Mouse (Mus musculus) heart, embryonic 13.5 days (tissue): ENCODE data around the gene Rbfox1. TPM values are rescaled to one million over a fixed set of nuclear protein-coding genes. Genes with fewer than 3 reads are reported as not detected.
A peak's percentile ranks its signal among the peaks of the same experiment; 100 is the strongest.

Source experiments
- ATAC-seq: fragments of 200-750 bp; cut with Nextera tagmentation; 2 replicates; pipeline ENCODE4 v1.8.0; 2017; ENCODE audit warnings: moderate TSS enrichment; ENCODE audit not compliant: insufficient number of reproducible peaks, low FRiP score, low TSS enrichment; ENCODE audit errors: extremely low read depth
- H3K27ac ChIP-seq: fragments of 300-500 bp; sonication (generic); replicated peaks from 2 replicates; pipeline ENCODE4 v1.5.1; 2015; ENCODE audit warnings: moderate library complexity, mild to moderate bottlenecking, inconsistent platforms
- H3K27me3 ChIP-seq: fragments of 300-500 bp; sonication (generic); replicated peaks from 2 replicates; pipeline ENCODE4 v1.6.1; 2015; ENCODE audit warnings: mild to moderate bottlenecking, inconsistent platforms
- H3K36me3 ChIP-seq: fragments of 300-500 bp; sonication (generic); 2 replicates; pipeline ENCODE4 v1.6.1; 2015; ENCODE audit warnings: mild to moderate bottlenecking, inconsistent platforms
- H3K4me1 ChIP-seq: fragments of 300-500 bp; sonication (generic); 2 replicates; pipeline ENCODE4 v1.6.1; 2015; ENCODE audit warnings: inconsistent platforms
- H3K4me2 ChIP-seq: fragments of 300-500 bp; sonication (generic); 2 replicates; pipeline ENCODE4 v1.6.1; 2015; ENCODE audit warnings: inconsistent platforms, mild to moderate bottlenecking, moderate library complexity
- H3K4me3 ChIP-seq: fragments of 300-500 bp; sonication (generic); 2 replicates; pipeline ENCODE4 v1.5.1; 2015; ENCODE audit warnings: moderate library complexity, mild to moderate bottlenecking, inconsistent platforms
- H3K9ac ChIP-seq: fragments of 300-500 bp; sonication (generic); 2 replicates; pipeline ENCODE4 v1.6.1; 2015; ENCODE audit warnings: inconsistent platforms, mild to moderate bottlenecking, moderate library complexity
- H3K9me3 ChIP-seq: fragments of 300-500 bp; sonication (generic); 2 replicates; pipeline ENCODE4 v1.6.1; 2016; ENCODE audit warnings: inconsistent platforms
- WGBS: fragments of 180-500 bp; shearing (Covaris S2); methylation state at CpG from one replicate; pipeline ENCODE4 v1.1.7; 2015; ENCODE audit warnings: mixed read lengths; 5-methylcytosine and 5-hydroxymethylcytosine counted together
- polyA plus RNA-seq: library from polyadenylated mRNA; unstranded; fragments of >200 nt; fragmentation: Nextera tagmentation; extraction: Ambion mirVana; gene quantifications from 2 replicates; pipeline ENCODE4 v1.2.1, GENCODE M21; 2015

The Rbfox1 gene
- polyA plus RNA-seq, 1 experiment from 2014 or later = 2.8 TPM

DNA sequence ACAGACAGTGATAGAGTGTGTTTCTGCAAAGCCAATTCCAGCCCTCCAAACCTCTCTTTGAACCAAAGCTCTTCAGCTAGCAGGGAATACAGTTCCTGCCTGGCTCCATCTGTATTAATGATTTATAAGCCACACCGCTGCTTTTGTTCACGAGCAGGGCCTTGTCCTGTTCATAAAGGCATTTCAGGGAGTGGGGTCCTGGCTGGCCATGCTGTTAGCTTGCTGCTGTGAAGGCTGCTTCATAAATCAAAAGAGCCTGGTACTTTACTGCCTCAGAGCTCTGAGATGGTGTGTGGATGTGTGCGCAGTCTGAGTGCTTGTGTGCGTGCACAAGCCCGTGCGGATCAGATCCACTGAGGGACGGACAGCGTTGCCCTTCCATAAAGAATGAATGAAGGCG, 1165.8 kb downstream of the Rbfox1 start:
- no peak for ATAC-seq
- 80% methylated on average over 9 of the region's 9 CpGs for WGBS

GRCm38 (mm10) chr16:7051991-7052390, 1166.8 kb downstream of the Rbfox1 start:
- no peak overlapping the region for H3K4me3 ChIP-seq
- H3K27ac ChIP-seq = peak overlapping the region; percentile 20; the same call in 1 of the 2 replicates
- no peak overlapping the region for H3K9ac ChIP-seq
- H3K4me1 ChIP-seq = peaks cover 11% of the 10 kb centered on the region
- 70% methylated on average over 9 of the region's 9 CpGs for WGBS
- ATAC-seq = no peak
- H3K4me2 ChIP-seq = no peak overlapping the region
- no peaks in the 10 kb centered on the region for H3K9me3 ChIP-seq
- H3K27me3 ChIP-seq = no peaks in the 10 kb centered on the region; the same call in 1 of the 2 replicates
- H3K36me3 ChIP-seq = no peaks in the 10 kb centered on the region

More for the DNA sequence above, 1165.8 kb downstream of the Rbfox1 start:
- no peaks in the 10 kb centered on the region for H3K36me3 ChIP-seq
- no peak overlapping the region for H3K27ac ChIP-seq
- H3K4me3 ChIP-seq = no peak overlapping the region
- H3K9me3 ChIP-seq = no peaks in the 10 kb centered on the region
- peaks cover 1% of the 10 kb centered on the region; the same call in 1 of the 2 replicates for H3K27me3 ChIP-seq
- peaks cover 11% of the 10 kb centered on the region for H3K4me1 ChIP-seq
- no peak overlapping the region for H3K9ac ChIP-seq
- no peak overlapping the region for H3K4me2 ChIP-seq

GRCm38 (mm10) chr16:7052408-7052807, 1167.3 kb downstream of the Rbfox1 start:
- no peak overlapping the region for H3K4me2 ChIP-seq
- no peak overlapping the region for H3K4me3 ChIP-seq
- no peak overlapping the region for H3K9ac ChIP-seq
- H3K36me3 ChIP-seq = no peaks in the 10 kb centered on the region
- H3K9me3 ChIP-seq = no peaks in the 10 kb centered on the region
- H3K4me1 ChIP-seq = peaks cover 11% of the 10 kb centered on the region
- ATAC-seq = no peak
- 74% methylated on average over 9 of the region's 9 CpGs for WGBS
- no peaks in the 10 kb centered on the region; the same call in 1 of the 2 replicates for H3K27me3 ChIP-seq
- no peak overlapping the region for H3K27ac ChIP-seq

DNA sequence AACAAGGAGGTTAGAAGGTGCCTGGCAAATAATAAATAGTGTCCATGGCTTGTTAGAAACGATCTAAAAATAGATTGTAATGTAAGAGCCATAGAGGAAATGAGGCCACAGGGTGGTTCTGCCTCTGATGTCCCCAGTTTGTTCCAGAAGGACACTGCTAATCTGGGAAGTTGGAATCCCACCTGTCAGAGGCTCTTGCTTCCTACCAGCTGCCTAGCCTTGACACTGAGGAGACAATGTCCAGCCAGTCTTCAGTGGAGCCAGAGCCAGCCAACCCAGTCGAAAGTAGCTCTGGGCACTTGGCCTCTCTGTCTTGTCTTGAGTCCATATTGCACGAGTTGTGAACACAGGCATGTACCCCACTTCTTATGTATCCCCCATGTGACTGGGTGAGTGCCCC, 1172.6 kb downstream of the Rbfox1 start:
- Histone ChIP-seq H3K27ac (no peak overlapping the region), H3K4me1 (peaks cover 7% of the 10 kb centered on the region), H3K4me2 (no peak overlapping the region), H3K4me3 (no peak overlapping the region), H3K27me3 (no peaks in the 10 kb centered on the region), H3K9me3 (no peaks in the 10 kb centered on the region), H3K36me3 (no peaks in the 10 kb centered on the region), H3K9ac (no peak overlapping the region)
- 39% methylated on average over 3 of the region's 3 CpGs for WGBS
- no peak for ATAC-seq

DNA sequence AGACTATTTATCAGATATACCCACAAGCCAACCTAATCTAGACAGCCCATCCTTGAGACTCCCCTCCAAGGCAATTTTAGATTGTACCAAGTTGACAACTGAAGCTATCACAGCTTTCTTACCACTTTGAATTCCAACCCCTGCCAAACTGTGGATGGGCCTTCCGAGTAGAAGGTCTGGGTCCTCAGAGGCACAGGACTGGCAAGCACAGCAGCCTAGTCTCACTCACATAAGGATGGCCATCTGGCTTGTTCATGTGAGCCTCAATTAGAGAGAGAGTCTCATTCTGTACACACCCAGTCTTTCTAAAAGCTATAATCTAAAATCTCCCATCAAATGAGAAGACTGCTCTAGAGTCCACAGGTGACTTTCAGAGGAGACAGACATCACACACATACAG, 1173.4 kb downstream of the Rbfox1 start:
- WGBS = 74% methylated on average over 1 of the region's 1 CpGs
- Histone ChIP-seq H3K27ac (no peak overlapping the region), H3K4me2 (no peak overlapping the region), H3K36me3 (no peaks in the 10 kb centered on the region), H3K9me3 (no peaks in the 10 kb centered on the region), H3K4me3 (no peak overlapping the region), H3K4me1 (peaks cover 7% of the 10 kb centered on the region), H3K27me3 (no peaks in the 10 kb centered on the region), H3K9ac (no peak overlapping the region)
- no peak for ATAC-seq

GRCm38 (mm10) chr16:7059596-7059995, 1174.4 kb downstream of the Rbfox1 start:
- ATAC-seq = no peak
- Histone ChIP-seq H3K36me3 (no peaks in the 10 kb centered on the region), H3K9me3 (no peaks in the 10 kb centered on the region), H3K27ac (no peak overlapping the region), H3K4me2 (no peak overlapping the region), H3K4me1 (peaks cover 7% of the 10 kb centered on the region), H3K27me3 (no peaks in the 10 kb centered on the region), H3K4me3 (no peak overlapping the region), H3K9ac (no peak overlapping the region)
- 80% methylated on average over 4 of the region's 4 CpGs for WGBS

DNA sequence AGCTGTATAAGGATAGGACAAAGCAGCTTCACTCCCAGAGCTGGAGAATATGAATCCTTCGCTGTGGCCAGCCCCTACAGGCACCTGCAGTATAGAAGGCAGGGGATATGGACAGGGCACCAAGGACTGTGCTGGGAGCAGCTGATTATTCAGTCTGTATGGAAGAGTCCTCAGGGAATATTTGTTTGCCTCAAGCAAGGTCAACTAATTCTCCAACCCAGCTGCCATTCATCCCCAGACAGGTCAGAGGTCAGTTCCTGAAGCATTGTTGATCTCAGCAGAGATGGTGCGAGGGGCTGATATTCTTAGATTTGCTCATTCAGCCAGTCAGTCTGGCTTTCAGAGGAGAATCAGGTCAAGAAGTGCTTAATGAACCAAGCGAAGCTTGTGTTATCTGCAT, 1175.7 kb downstream of the Rbfox1 start:
- no peak overlapping the region for H3K4me2 ChIP-seq
- H3K4me3 ChIP-seq = no peak overlapping the region
- no peaks in the 10 kb centered on the region for H3K27me3 ChIP-seq
- H3K27ac ChIP-seq = no peak overlapping the region
- peaks cover 7% of the 10 kb centered on the region for H3K4me1 ChIP-seq
- no peak overlapping the region for H3K9ac ChIP-seq
- no peaks in the 10 kb centered on the region for H3K36me3 ChIP-seq
- H3K9me3 ChIP-seq = no peaks in the 10 kb centered on the region
- WGBS = 78% methylated on average over 3 of the region's 3 CpGs
- no peak for ATAC-seq

DNA sequence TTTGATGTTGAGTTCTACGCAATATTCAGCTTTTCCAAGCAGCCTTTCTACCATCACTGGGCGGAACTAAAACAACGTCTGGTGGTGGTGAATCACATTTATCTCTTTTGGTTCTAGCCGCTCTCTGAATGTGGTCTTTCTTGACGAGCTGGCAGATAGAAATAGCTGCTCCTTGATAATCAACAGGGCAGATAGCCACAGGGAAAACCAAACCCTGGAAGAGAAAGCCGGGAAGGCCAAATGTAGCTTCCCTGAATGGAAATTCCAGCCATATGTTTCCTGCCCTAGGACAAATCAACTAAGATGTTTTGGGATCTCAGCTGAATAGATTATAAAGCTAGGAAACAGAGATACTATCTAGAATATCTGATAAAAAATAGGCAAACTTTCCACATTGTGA, 1177.4 kb downstream of the Rbfox1 start:
- no peak for ATAC-seq
- Histone ChIP-seq H3K27me3 (no peaks in the 10 kb centered on the region), H3K4me3 (no peak overlapping the region), H3K4me2 (no peak overlapping the region), H3K27ac (no peak overlapping the region), H3K9me3 (no peaks in the 10 kb centered on the region), H3K9ac (no peak overlapping the region), H3K36me3 (no peaks in the 10 kb centered on the region), H3K4me1 (peaks cover 7% of the 10 kb centered on the region)
- 62% methylated on average over 6 of the region's 6 CpGs for WGBS

DNA sequence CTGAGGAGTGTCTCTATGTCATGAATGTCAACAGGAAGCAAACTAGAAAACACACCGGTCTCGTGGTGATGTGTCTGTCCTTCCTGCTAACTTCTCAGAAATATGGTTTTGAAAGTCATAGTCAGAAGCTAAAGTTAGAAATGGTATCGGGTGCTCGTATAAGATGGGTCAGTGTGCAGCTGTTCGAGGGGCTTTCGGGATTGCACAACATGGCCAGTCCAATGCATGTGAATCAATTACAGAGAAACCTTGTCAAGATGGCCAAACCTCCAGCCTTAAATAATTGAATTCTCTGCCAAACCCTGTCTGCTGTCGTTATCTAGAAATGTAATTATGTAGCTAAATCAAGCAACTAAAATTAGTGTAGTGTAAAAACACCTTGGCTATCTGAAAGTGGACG, 1182.0 kb downstream of the Rbfox1 start:
- no peak overlapping the region for H3K27ac ChIP-seq
- ATAC-seq = no peak
- H3K4me3 ChIP-seq = no peak overlapping the region
- H3K4me1 ChIP-seq = peaks cover 16% of the 10 kb centered on the region
- H3K9ac ChIP-seq = no peak overlapping the region
- 81% methylated on average over 8 of the region's 8 CpGs for WGBS
- H3K4me2 ChIP-seq = no peak overlapping the region
- H3K36me3 ChIP-seq = no peaks in the 10 kb centered on the region
- no peaks in the 10 kb centered on the region for H3K27me3 ChIP-seq
- H3K9me3 ChIP-seq = no peaks in the 10 kb centered on the region

DNA sequence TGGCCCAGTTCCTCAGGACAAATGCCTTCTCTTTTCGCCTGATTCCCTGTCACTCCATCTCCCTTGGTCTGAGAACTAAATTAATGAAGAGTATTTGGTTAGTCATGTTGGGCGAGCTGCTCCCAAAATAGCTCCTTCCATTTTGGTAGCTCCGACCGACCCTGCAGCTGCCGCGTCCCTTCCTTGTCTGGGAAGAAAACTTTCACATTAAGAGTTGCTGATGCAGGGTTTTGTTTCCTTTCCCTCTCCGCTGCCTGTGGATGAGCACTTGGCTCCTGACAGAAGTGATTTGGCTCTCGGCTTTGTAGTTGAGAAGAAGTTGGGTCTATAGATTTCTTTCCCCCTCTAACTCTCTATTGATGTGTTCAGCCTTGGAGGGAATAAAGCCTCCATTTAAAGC, 1184.4 kb downstream of the Rbfox1 start:
- H3K4me3 ChIP-seq = peak overlapping the region; percentile 37
- ATAC-seq = no peak

DNA sequence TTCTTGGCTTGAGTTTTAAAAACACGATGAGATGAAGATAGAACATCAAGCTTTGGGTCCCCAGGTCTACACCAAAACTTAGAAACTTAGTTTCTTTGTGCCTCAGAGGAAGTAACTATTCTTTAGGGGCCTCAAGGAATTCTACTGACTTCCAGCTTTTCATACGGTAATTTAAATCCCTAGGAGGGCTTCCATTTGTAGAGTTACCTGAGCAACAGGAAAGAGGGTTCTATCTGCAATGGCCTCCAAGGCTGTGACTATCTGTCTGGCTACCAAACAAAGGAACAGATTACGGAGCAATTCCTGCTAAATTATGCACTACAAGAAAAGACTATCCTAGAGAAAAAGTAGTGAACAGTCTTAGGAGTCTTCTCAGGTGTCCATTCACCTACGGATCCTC, 1189.6 kb downstream of the Rbfox1 start:
- Histone ChIP-seq H3K4me3 (no peak overlapping the region), H3K4me2 (no peak overlapping the region), H3K27ac (no peak overlapping the region), H3K9ac (no peak overlapping the region), H3K9me3 (no peaks in the 10 kb centered on the region), H3K4me1 (peaks cover 9% of the 10 kb centered on the region), H3K36me3 (no peaks in the 10 kb centered on the region), H3K27me3 (no peaks in the 10 kb centered on the region)
- 80% methylated on average over 4 of the region's 4 CpGs for WGBS
- ATAC-seq = no peak

More for the DNA sequence above, 1184.4 kb downstream of the Rbfox1 start:
- 31% methylated on average over 8 of the region's 8 CpGs for WGBS
- Histone ChIP-seq H3K4me2 (peak overlapping the region; percentile 57), H3K36me3 (no peaks in the 10 kb centered on the region), H3K9ac (peak overlapping the region; percentile 62; the same call in 1 of the 2 replicates), H3K9me3 (no peaks in the 10 kb centered on the region), H3K27me3 (no peaks in the 10 kb centered on the region), H3K27ac (peak overlapping the region; percentile 54), H3K4me1 (peaks cover 16% of the 10 kb centered on the region)

DNA sequence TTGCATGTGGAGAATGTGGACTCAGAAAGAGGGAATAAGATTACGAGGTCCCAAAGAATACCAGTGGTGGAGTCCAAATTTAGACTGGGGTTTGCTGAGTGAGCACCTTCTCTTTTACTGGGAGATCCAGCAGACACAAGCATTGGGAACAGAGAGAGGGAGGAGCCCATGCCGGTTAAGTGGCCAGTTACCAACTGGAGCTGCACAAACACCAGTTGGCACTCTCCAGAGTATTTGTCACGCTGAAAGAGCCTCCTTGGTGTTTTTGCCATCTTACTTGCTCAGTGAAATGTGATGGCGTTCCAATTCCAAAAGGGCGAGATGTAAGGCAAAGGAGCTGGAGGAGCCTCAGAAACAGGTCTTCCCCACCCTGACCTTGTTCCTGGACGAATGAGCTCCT, 1190.6 kb downstream of the Rbfox1 start:
- Histone ChIP-seq H3K4me1 (no peaks in the 10 kb centered on the region), H3K27me3 (no peaks in the 10 kb centered on the region), H3K4me2 (no peak overlapping the region), H3K27ac (no peak overlapping the region), H3K9me3 (no peaks in the 10 kb centered on the region), H3K36me3 (no peaks in the 10 kb centered on the region), H3K4me3 (no peak overlapping the region), H3K9ac (no peak overlapping the region)
- 77% methylated on average over 6 of the region's 6 CpGs for WGBS
- ATAC-seq = no peak
